Mouse (Mus musculus) myocyte (in vitro differentiated cells): ENCODE data around the gene Plcb1.

Experiments used
- MYOD1 ChIP-seq, 3 experiments: IDR thresholded peaks; one replicate each; pipeline ENCODE4 v1.6.1; 2011; ENCODE audit warnings: control low read depth in 2 of 3, low read depth in 2 of 3, mild to moderate bottlenecking in 2 of 3, moderate library complexity in 1 of 3; ENCODE audit not compliant: insufficient read length in 2 of 3, control insufficient read depth in 1 of 3
- POLR2A ChIP-seq: IDR thresholded peaks from one replicate; pipeline ENCODE4 v1.6.1; 2011; ENCODE audit warnings: low read depth, mild to moderate bottlenecking, control low read depth, moderate library complexity; ENCODE audit not compliant: insufficient read length
- TCF3 ChIP-seq: IDR thresholded peaks from one replicate; pipeline ENCODE4 v1.6.1; 2011; ENCODE audit warnings: low read depth, control low read depth; ENCODE audit not compliant: insufficient read length

- no peak for TF ChIP-seq POLR2A
- no peak for TF ChIP-seq TCF3
- TF ChIP-seq MYOD1 (IDR thresholded peaks at IDR 0.05; ENCODE audit: control insufficient read depth in 1 of 3, insufficient read length in 2 of 3, low read depth in 2 of 3) = no peak
Measured at GRCm38 (mm10) chr2:135092588-135093162, 306.8 kb downstream of the Plcb1 start.
